Mouse (Mus musculus) lung, postnatal 0 days (tissue): ENCODE data around the gene Naa38.

ENCODE experiments used
- CTCF ChIP-seq: IDR thresholded peaks from 2 replicates; pipeline ENCODE4 v1.5.1; 2016; ENCODE audit warnings: antibody characterized with exemption, mild to moderate bottlenecking
- EP300 ChIP-seq: IDR thresholded peaks from 2 replicates; pipeline ENCODE4 v1.6.1; 2016; ENCODE audit warnings: antibody characterized with exemption, mild to moderate bottlenecking, control low read depth

GRCm38 (mm10) chr11:69432640-69432982, 37.3 kb downstream of the Naa38 start:
- TF ChIP-seq CTCF = no peak
- no peak for TF ChIP-seq EP300
